In genomic region chr17:14279177-14279965, GRCm38 (mm10) we compare ENCODE assay signal across 8 mouse cellular contexts. TPM values are rescaled to one million over a fixed set of nuclear protein-coding genes. Genes with fewer than 3 reads are reported as not detected.
DNase-seq lines count a peak whose midpoint lies in the region; ATAC-seq and TF ChIP-seq lines count a peak whose summit lies in the region.

Gene Smoc2, plus strand, starts transcription at chr17:14279506.

- H3K4me3 ChIP-seq in kidney, embryonic 16.5 days (ENCODE audit: low read length) = peak within 1 kb of the TSS; percentile 59
- peak within 1 kb of the TSS; percentile 52 for H3K4me3 ChIP-seq in heart, adult 2 months
- peak within 1 kb of the TSS; percentile 50 for H3K4me3 ChIP-seq in lung, embryonic 15.5 days

- H3K4me2 ChIP-seq in kidney, embryonic 16.5 days (replicated peaks; ENCODE audit: low read depth, low read length) = peak within 1 kb of the TSS; percentile 92
- peak within 1 kb of the TSS; percentile 91 for H3K4me2 ChIP-seq in lung, embryonic 15.5 days

- H3K9me3 ChIP-seq in kidney, embryonic 16.5 days (ENCODE audit: low read length) = no peaks in the 10 kb centered on the region
- no peaks in the 10 kb centered on the region for H3K9me3 ChIP-seq in lung, embryonic 15.5 days

- peaks cover 20% of the 10 kb centered on the region for H3K4me1 ChIP-seq in kidney, embryonic 16.5 days (ENCODE audit: insufficient read depth, low read length)
- no peaks in the 10 kb centered on the region for H3K4me1 ChIP-seq in heart, adult 2 months (ENCODE audit: control insufficient read depth, insufficient read depth, low read length)
- peaks cover 30% of the 10 kb centered on the region for H3K4me1 ChIP-seq in lung, embryonic 15.5 days

- TF ChIP-seq EP300 in heart, adult 2 months (IDR thresholded peaks at IDR 0.05; ENCODE audit: insufficient read depth, low read depth, low read length) = no peak

- WGBS in kidney, embryonic 16.5 days = under 1% methylated on average over 53 of the region's 61 CpGs
- WGBS in heart, adult 2 months = 1% methylated on average over 61 of the region's 61 CpGs
- WGBS in lung, embryonic 15.5 days = under 1% methylated on average over 57 of the region's 61 CpGs

- no peaks in the 10 kb centered on the region for H3K36me3 ChIP-seq in kidney, embryonic 16.5 days (ENCODE audit: insufficient read depth, low read length)
- H3K36me3 ChIP-seq in heart, adult 2 months (ENCODE audit: control insufficient read depth, insufficient read depth, low read length) = no peaks in the 10 kb centered on the region
- no peaks in the 10 kb centered on the region for H3K36me3 ChIP-seq in lung, embryonic 15.5 days

- no peak for TF ChIP-seq CTCF in heart, adult 2 months (IDR thresholded peaks at IDR 0.05)

- TF ChIP-seq POLR2A in heart, adult 2 months (IDR thresholded peaks at IDR 0.05; ENCODE audit: insufficient read depth, low read depth, low read length) = peak; percentile 75

- H3K27ac ChIP-seq in kidney, embryonic 16.5 days (ENCODE audit: low read length) = no peak within 1 kb of the TSS
- peak within 1 kb of the TSS; percentile 24 for H3K27ac ChIP-seq in heart, adult 2 months
- peak within 1 kb of the TSS; percentile 70; the same call in 1 of the 2 replicates for H3K27ac ChIP-seq in lung, embryonic 15.5 days

- peak; percentile 79 for ATAC-seq in kidney, embryonic 16.5 days (ENCODE audit: low FRiP score, low TSS enrichment)
- ATAC-seq in lung, embryonic 15.5 days (ENCODE audit: borderline replicate concordance, extremely low read depth, low FRiP score, low TSS enrichment) = peak; percentile 75

- no peak for DNase-seq in kidney, adult 18-20 months
- DNase-seq in embryo, embryonic 9.5 days (ENCODE audit: extremely low spot score) = peak; percentile 57
- DNase-seq in heart, adult 2 months = peak; percentile 69 to 71
- DNase-seq in kidney, postnatal 10 days = peak; percentile 65
- DNase-seq in retina, postnatal 1 day = peak; percentile 38
- DNase-seq in thymus, adult 18-20 months = no peak

- H3K9ac ChIP-seq in kidney, embryonic 16.5 days (replicated peaks; ENCODE audit: low read length) = peak within 1 kb of the TSS; percentile 59
- peak within 1 kb of the TSS; percentile 82 for H3K9ac ChIP-seq in heart, adult 2 months (ENCODE audit: low read depth, low read length)
- peak within 1 kb of the TSS; percentile 29 for H3K9ac ChIP-seq in lung, embryonic 15.5 days

- peaks cover 80% of the 10 kb centered on the region for H3K27me3 ChIP-seq in kidney, embryonic 16.5 days (ENCODE audit: insufficient read depth, low read length)
- H3K27me3 ChIP-seq in heart, adult 2 months (ENCODE audit: control insufficient read depth, insufficient read depth, low read length) = no peaks in the 10 kb centered on the region; the same call in 1 of the 2 replicates
- peaks cover 66% of the 10 kb centered on the region for H3K27me3 ChIP-seq in lung, embryonic 15.5 days

- H3K79me2 ChIP-seq in heart, adult 2 months (replicated peaks; ENCODE audit: control insufficient read depth, insufficient read depth, low read length) = no peaks in the 10 kb centered on the region

- intact Hi-C loops in heart, adult 2 months (cut with DNase I) = no loop called here

RNA-seq across cellular contexts. Expression of gene Smoc2, which starts in this region (rescaled TPM):
- 93.7 and 97.5 TPM in 2 replicates for polyA plus RNA-seq in kidney, embryonic 16.5 days (2015; fragmentation: Nextera tagmentation; extraction: Ambion mirVana)
- total RNA-seq in heart, adult 2 months (2021) = 10 to 100 TPM; 36.5 to 55.4 TPM
- polyA plus RNA-seq in heart, adult 2 months (2012; rRNA removed) = 54.9 and 104 TPM in 2 replicates
- 66.1 and 67.0 TPM in 2 replicates for polyA plus RNA-seq in lung, embryonic 15.5 days (2015; fragmentation: Nextera tagmentation; extraction: Ambion mirVana)

Comparison
In these comparisons a context has a peak if more than half of its experiments do, and no peak if none do; other contexts are left out.
1. DNase-seq: peak in embryo, embryonic 9.5 days (single experiment), heart, adult 2 months (2 of 2), kidney, postnatal 10 days (single experiment) and retina, postnatal 1 day (single experiment); none in kidney, adult 18-20 months (single experiment) and thymus, adult 18-20 months (0 of 2).
2. H3K9ac ChIP-seq: peak in every context shown above with its lines; median percentile 82 in heart, adult 2 months; 59 in kidney, embryonic 16.5 days; 29 in lung, embryonic 15.5 days.
3. Peak in every context shown above with its lines, with median percentiles within 50 percentile points of each other: H3K4me3 ChIP-seq.